Mouse (Mus musculus) embryonic facial prominence, embryonic 12.5 days (tissue): ENCODE results near the gene Icam2. TPM values are rescaled to one million over a fixed set of nuclear protein-coding genes. Genes with fewer than 3 reads are reported as not detected.

Source experiments
- ATAC-seq: fragments of 200-750 bp; cut with Nextera tagmentation; 2 replicates; pipeline ENCODE4 v1.8.0; 2017; ENCODE audit not compliant: insufficient number of reproducible peaks, insufficient read depth, low FRiP score, low TSS enrichment
- H3K27ac ChIP-seq: fragments of 300-500 bp; sonication (generic); 2 replicates; pipeline ENCODE4 v1.5.1; 2016; ENCODE audit warnings: mild to moderate bottlenecking
- H3K27me3 ChIP-seq: fragments of 300-500 bp; sonication (generic); 2 replicates; pipeline ENCODE4 v1.6.1; 2016; ENCODE audit warnings: mild to moderate bottlenecking, moderate library complexity
- H3K36me3 ChIP-seq: fragments of 300-500 bp; sonication (generic); 2 replicates; pipeline ENCODE4 v1.6.1; 2016; ENCODE audit warnings: mild to moderate bottlenecking
- H3K4me1 ChIP-seq: fragments of 300-500 bp; sonication (generic); 2 replicates; pipeline ENCODE4 v1.6.1; 2016
- H3K4me2 ChIP-seq: fragments of 300-500 bp; sonication (generic); replicated peaks from 2 replicates; pipeline ENCODE4 v1.6.1; 2016; ENCODE audit warnings: mild to moderate bottlenecking, moderate library complexity
- H3K4me3 ChIP-seq: fragments of 300-500 bp; sonication (generic); 2 replicates; pipeline ENCODE4 v1.5.1; 2016; ENCODE audit warnings: mild to moderate bottlenecking
- H3K9ac ChIP-seq: fragments of 300-500 bp; sonication (generic); 2 replicates; pipeline ENCODE4 v1.6.1; 2016; ENCODE audit warnings: mild to moderate bottlenecking, moderate library complexity
- H3K9me3 ChIP-seq: fragments of 300-500 bp; sonication (generic); 2 replicates; pipeline ENCODE4 v1.6.1; 2016; ENCODE audit warnings: mild to moderate bottlenecking, moderate library complexity
- WGBS: fragments of 180-500 bp; shearing (Covaris S2); methylation state at CpG from one replicate; pipeline ENCODE4 v1.1.7; 2016; 5-methylcytosine and 5-hydroxymethylcytosine counted together
- polyA plus RNA-seq: library from polyadenylated mRNA; unstranded; fragments of >200 nt; fragmentation: Nextera tagmentation; extraction: Ambion mirVana; gene quantifications from 2 replicates; pipeline ENCODE4 v1.2.1, GENCODE M21; 2016

The Icam2 gene
- polyA plus RNA-seq, 1 experiment from 2014 or later, result 23.9 TPM

DNA sequence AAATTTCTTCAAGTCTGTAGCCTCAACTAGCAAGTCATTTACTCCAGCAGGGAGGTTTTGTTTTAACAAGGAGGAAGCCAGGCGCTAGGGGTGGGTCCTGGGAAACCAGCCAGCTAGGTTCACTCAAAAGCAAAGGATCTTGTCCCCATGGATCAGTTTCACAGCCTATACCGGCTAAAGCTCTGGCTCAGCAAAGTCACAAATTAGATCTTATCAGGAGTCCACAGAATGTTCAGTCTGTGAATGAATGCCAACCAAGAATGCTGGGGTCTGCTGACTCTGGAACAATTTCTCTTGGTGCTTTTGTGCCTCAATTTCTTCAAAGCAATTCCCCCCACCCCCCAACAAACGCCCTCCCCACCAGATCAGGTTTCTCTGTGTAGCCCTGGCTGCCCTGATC lies 1.7 kb upstream of the Icam2 start:
- no peaks in the 10 kb centered on the region for H3K36me3 ChIP-seq
- 22% methylated on average over 3 of the region's 3 CpGs for WGBS

DNA sequence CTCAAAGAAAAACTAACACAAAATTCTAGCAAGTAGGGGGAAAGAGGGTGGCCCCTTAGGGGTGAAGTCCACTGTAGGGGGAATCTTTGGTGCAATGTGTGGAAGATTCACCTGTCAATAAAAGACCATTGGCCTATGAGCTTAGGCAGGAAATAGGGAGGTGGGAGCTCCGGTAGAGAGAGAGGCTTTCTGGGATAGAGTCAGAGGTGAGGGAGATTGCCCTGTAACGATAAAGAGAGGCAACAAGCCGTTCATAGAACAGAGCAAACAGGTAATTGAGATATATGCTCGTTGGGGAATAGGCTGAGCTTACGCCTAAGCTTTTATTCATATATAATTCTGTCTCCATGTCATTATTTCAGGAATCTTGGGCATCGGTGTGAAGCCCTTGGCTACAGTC lies 855 bp downstream of the Icam2 start:
- no peak overlapping the region for H3K4me3 ChIP-seq
- H3K36me3 ChIP-seq, result no peaks in the 10 kb centered on the region
- WGBS, result 80% methylated on average over 6 of the region's 6 CpGs
- ATAC-seq, result no peak
- H3K27ac ChIP-seq, result no peak overlapping the region
- H3K4me2 ChIP-seq, result no peak overlapping the region
- H3K9ac ChIP-seq, result no peak overlapping the region
- no peaks in the 10 kb centered on the region for H3K27me3 ChIP-seq
- no peaks in the 10 kb centered on the region for H3K9me3 ChIP-seq
- peaks cover 18% of the 10 kb centered on the region; the same call in 1 of the 2 replicates for H3K4me1 ChIP-seq

More for the DNA sequence above, 1.7 kb upstream of the Icam2 start:
- H3K4me2 ChIP-seq, result no peak overlapping the region
- ATAC-seq, result no peak
- H3K27ac ChIP-seq, result no peak overlapping the region; the same call in 1 of the 2 replicates
- peaks cover 7% of the 10 kb centered on the region; the same call in 1 of the 2 replicates for H3K4me1 ChIP-seq
- no peak overlapping the region for H3K4me3 ChIP-seq
- no peaks in the 10 kb centered on the region for H3K27me3 ChIP-seq
- no peak overlapping the region for H3K9ac ChIP-seq
- no peaks in the 10 kb centered on the region for H3K9me3 ChIP-seq

DNA sequence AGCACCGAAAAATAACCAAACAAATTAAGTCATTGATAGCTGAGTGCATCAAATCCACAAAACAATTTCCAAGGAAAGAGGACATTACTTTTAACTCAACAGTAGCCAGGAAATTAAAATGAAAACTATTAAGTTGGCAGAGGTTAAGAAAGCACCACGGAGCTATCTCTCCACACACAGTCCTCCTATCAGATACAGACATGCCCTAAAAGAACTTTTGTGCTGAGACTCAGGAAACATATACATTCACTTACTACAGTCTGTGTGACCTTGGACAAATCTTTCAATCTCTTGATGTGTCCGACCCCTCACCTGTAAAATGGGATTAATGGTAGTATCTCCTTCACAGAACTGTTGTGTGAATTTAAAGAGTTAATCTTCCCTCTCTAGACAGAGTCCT lies 1.5 kb downstream of the Icam2 start:
- WGBS, result 86% methylated on average over 3 of the region's 3 CpGs
- Histone ChIP-seq H3K36me3 (no peaks in the 10 kb centered on the region), H3K9me3 (no peaks in the 10 kb centered on the region), H3K27me3 (no peaks in the 10 kb centered on the region), H3K4me1 (peaks cover 19% of the 10 kb centered on the region; the same call in 1 of the 2 replicates), H3K9ac (no peak overlapping the region), H3K4me2 (no peak overlapping the region), H3K4me3 (no peak overlapping the region), H3K27ac (no peak overlapping the region)
- ATAC-seq, result no peak

DNA sequence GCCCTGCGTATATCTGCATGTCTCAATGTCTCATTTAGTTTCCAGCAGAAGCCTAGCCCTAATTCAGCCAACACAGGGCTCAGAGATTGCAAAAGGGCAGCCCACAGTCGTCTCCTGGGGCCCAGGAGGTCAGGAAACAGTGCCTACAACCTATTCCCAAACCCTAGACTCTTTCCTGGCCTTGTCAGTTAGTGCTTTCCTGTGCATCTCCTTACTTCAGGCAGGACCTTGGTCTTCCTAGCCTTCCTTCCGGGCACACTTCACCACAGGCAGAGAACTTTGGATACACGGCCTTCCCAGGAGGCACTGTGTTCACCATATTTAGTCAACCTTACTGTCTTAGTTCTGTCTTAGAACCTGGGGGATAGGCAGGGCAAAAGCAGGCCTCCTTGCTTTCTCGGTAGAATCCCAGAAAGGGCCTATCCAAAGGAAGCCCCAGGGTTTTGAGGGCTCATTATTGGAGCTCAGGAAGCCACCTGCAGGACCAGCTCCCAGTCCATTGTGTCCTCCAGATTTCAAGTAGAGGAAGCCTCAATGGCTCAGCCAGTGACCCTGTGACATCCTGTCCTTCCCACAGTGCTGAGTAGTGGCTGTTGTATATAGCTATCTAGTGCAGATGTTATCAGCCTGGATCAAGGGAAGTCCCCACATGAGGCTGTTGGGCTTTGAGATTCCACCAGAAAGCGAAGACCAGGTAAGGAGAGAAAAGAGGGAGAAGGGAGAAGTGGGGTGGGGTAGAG lies 4.7 kb downstream of the Icam2 start:
- H3K27me3 ChIP-seq, result no peaks in the 10 kb centered on the region

DNA sequence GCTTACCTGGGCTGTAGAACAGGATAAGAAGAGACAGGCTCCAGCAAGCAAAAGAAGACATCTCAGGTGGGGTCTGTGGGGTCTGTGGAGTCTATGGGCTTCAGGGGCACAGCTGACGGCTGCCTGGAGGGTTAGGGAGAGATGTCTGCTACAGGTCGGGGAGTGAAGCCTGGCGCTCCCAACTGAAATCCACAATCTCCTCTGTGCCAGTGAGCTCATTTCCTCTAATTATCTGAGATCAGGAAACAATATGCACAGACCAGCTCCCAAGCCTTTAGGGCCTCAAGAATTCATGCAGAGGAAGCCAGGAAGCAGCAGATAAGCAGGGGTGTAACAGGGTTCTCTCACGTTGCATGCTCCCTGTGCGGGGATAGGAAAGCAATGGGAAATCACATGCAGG lies 5.5 kb downstream of the Icam2 start:
- no peaks in the 10 kb centered on the region for H3K9me3 ChIP-seq
- H3K36me3 ChIP-seq, result no peaks in the 10 kb centered on the region
- 43% methylated on average over 5 of the region's 5 CpGs for WGBS
- no peak overlapping the region for H3K4me3 ChIP-seq
- H3K4me2 ChIP-seq, result no peak overlapping the region
- H3K9ac ChIP-seq, result no peak overlapping the region
- no peaks in the 10 kb centered on the region for H3K27me3 ChIP-seq
- ATAC-seq, result no peak
- H3K4me1 ChIP-seq, result peaks cover 12% of the 10 kb centered on the region; the same call in 1 of the 2 replicates
- H3K27ac ChIP-seq, result peak overlapping the region; percentile 60; the same call in 1 of the 2 replicates

More for the DNA sequence above, 4.7 kb downstream of the Icam2 start:
- Histone ChIP-seq H3K9ac (no peak overlapping the region), H3K9me3 (no peaks in the 10 kb centered on the region), H3K4me1 (peaks cover 12% of the 10 kb centered on the region; the same call in 1 of the 2 replicates), H3K27ac (peak overlapping the region; percentile 60; the same call in 1 of the 2 replicates), H3K4me2 (no peak overlapping the region), H3K36me3 (no peaks in the 10 kb centered on the region), H3K4me3 (no peak overlapping the region)
- 74% methylated on average over 6 of the region's 6 CpGs for WGBS
- ATAC-seq, result no peak

DNA sequence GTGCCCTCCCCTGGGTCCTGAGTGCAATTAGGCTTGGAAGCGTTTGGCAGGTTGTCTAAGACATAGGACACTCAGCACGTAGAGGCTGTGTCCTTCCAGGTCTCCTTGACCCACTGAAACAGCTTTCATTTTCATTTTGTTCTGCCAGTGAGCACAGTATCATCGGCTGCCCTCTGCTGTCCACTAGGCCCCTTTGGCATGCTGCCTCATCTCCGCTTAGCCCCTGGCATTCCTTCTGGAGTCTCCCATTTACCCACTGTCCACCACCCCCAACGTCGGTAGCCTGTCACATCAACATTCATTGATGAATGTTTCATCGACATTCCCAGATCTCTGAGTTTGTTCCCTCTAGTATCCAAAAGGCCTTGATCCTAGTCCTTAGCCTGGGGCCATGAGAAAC lies 6.0 kb downstream of the Icam2 start:
- Histone ChIP-seq H3K4me1 (peaks cover 12% of the 10 kb centered on the region; the same call in 1 of the 2 replicates), H3K36me3 (no peaks in the 10 kb centered on the region), H3K4me2 (no peak overlapping the region), H3K4me3 (0 out of 2 replicates have a peak overlapping the region, but pooled peaks have one; percentile 12), H3K27me3 (no peaks in the 10 kb centered on the region), H3K9ac (no peak overlapping the region), H3K27ac (peak overlapping the region; percentile 30), H3K9me3 (no peaks in the 10 kb centered on the region)
- WGBS, result 86% methylated on average over 7 of the region's 7 CpGs
- ATAC-seq, result no peak

DNA sequence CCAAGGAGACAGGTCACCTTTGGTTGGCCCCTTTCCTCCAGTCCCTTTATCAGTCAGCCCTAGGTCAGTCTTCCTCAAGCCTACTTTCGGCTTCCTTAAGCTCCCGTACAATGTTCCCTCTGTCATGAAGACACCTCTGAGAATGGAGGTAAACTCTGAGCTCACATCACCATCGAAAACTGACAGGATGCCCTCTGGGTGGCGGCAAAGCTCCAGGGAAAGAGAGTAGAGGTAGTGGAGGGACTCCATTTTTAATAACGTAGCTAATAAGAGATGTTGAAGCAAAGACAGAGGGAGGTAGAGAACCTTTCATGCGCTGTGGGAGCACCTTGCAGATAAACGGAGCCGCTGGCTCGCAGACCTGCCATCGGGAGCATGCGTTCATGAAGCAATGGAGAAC lies 6.9 kb downstream of the Icam2 start:
- Histone ChIP-seq H3K27me3 (no peaks in the 10 kb centered on the region), H3K4me3 (no peak overlapping the region), H3K4me1 (peaks cover 12% of the 10 kb centered on the region; the same call in 1 of the 2 replicates), H3K36me3 (no peaks in the 10 kb centered on the region), H3K27ac (no peak overlapping the region), H3K4me2 (no peak overlapping the region), H3K9me3 (no peaks in the 10 kb centered on the region), H3K9ac (no peak overlapping the region)
- no peak for ATAC-seq
- WGBS, result 80% methylated on average over 11 of the region's 11 CpGs

DNA sequence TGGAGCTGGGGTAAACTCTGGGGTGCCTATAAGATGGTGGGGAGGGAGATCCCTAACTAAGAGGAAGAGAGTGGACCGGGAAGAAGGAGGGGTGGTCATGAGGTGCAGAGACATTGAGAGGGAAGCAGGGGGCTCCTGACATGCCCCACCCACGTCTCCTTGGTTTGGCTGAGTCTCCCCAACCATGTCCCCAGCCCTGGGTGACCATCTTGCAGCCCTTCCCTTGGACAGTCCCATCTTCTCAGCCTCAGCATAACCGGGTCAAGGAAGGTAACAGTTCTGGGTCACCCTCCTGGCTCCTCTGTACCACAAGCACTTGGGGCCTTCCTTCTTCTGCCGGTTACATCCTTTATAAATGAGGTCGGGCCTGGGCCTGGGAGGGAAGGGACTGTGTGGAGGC lies 12.9 kb downstream of the Icam2 start:
- no peak overlapping the region for H3K4me2 ChIP-seq
- H3K4me1 ChIP-seq, result peaks cover 12% of the 10 kb centered on the region; the same call in 1 of the 2 replicates
- H3K9me3 ChIP-seq, result no peaks in the 10 kb centered on the region
- ATAC-seq, result no peak
- 72% methylated on average over 5 of the region's 5 CpGs for WGBS
- H3K9ac ChIP-seq, result no peak overlapping the region
- no peaks in the 10 kb centered on the region for H3K27me3 ChIP-seq
- no peak overlapping the region for H3K4me3 ChIP-seq
- H3K27ac ChIP-seq, result no peak overlapping the region
- no peaks in the 10 kb centered on the region for H3K36me3 ChIP-seq

DNA sequence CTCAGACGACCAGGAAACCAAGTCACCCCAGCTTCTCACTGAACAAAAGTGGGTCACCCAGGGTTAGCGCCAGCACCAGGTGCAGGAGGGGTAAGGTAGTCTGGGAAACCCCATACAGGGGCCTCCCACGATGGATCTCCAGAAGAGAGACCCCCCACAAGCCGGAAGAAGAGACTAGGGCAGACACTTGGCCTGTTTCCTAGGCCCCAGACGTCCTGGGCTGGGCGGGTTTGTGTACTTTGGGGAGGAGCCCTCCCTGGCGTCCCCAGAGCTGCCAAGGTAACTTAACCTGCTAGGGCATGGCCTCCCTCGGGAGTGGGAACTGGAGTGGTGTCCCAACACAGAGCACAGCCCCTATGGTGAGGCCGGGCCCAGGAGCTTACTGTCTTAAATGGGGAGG lies 13.3 kb downstream of the Icam2 start:
- Histone ChIP-seq H3K4me1 (peaks cover 12% of the 10 kb centered on the region; the same call in 1 of the 2 replicates), H3K9me3 (no peaks in the 10 kb centered on the region), H3K27me3 (no peaks in the 10 kb centered on the region), H3K36me3 (no peaks in the 10 kb centered on the region), H3K9ac (no peak overlapping the region), H3K27ac (0 out of 2 replicates have a peak overlapping the region, but pooled peaks have one; percentile 46), H3K4me2 (no peak overlapping the region), H3K4me3 (no peak overlapping the region)
- no peak for ATAC-seq
- 46% methylated on average over 9 of the region's 9 CpGs for WGBS

DNA sequence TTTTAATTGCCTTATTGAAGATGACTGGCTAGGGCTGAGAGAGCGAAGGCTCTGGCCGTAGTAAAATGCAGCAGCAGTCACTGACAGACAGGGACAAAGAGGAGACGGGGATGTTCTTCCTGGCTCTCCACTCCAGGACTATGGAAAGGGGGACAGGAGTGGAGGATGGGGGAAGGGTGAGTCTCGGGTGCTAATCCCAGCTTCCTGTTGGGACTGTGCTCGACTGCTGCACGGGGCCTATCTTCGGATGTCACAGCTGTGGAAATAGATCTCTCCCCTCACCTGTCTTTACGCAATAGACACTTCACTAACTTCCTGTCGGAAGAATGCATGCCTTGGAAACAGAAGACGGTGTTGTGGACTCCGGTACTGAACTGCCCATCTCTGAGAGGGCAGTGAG lies 13.9 kb downstream of the Icam2 start:
- 39% methylated on average over 11 of the region's 11 CpGs for WGBS

DNA sequence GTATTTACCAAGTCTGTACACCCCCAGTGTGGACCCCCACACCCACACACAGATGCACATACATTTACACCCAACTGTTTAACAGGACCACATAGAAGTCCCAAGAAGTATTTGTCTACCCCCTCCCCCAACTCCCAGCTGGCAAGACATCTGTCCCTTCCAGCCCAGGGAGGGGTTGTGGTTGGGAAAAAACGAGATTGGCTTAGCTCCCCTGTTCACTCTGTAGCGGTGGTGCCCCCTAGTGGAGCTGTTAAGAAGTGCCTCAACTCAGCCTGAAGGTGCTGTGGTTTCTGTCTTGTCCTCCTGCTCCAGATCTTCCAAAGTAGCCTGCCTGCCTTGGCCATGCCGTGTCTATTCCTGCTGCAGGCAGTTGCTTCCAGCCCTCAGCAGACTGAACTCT lies 21.6 kb downstream of the Icam2 start:
- no peak overlapping the region for H3K27ac ChIP-seq
- no peak overlapping the region for H3K4me2 ChIP-seq
- H3K36me3 ChIP-seq, result no peaks in the 10 kb centered on the region
- no peak overlapping the region for H3K9ac ChIP-seq
- H3K27me3 ChIP-seq, result no peaks in the 10 kb centered on the region
- ATAC-seq, result no peak
- H3K4me1 ChIP-seq, result 0 out of 2 replicates have a peak, but pooled peaks cover 5% of the 10 kb centered on the region
- 10% methylated on average over 3 of the region's 3 CpGs for WGBS
- H3K9me3 ChIP-seq, result no peaks in the 10 kb centered on the region
- no peak overlapping the region for H3K4me3 ChIP-seq

More for the DNA sequence above, 13.9 kb downstream of the Icam2 start:
- Histone ChIP-seq H3K27me3 (no peaks in the 10 kb centered on the region), H3K9me3 (no peaks in the 10 kb centered on the region), H3K9ac (no peak overlapping the region), H3K4me1 (peaks cover 12% of the 10 kb centered on the region; the same call in 1 of the 2 replicates), H3K27ac (0 out of 2 replicates have a peak overlapping the region, but pooled peaks have one; percentile 46), H3K4me3 (no peak overlapping the region), H3K4me2 (no peak overlapping the region), H3K36me3 (no peaks in the 10 kb centered on the region)
- ATAC-seq, result no peak

DNA sequence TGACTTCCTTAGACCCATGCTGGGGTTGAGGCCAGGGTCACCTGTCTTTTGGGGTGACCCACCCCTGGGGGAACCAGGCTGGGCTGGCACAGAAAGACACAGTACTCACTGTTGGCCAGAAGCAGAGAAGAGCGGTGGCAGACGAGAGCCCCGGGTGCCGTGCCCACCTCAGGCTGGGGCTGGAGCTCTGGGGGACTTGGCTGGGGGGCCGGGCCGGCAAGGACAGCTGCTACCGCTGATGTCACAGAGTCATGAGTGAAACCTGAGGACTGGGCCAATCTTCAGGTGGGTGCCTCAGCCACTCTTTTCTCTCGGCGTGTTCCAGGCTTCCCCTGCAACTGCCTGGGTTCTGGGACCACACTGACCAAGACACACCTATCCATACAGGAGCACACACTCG lies 22.5 kb downstream of the Icam2 start, which contains the start of gene Prr29:
Gene Prr29 (plus strand): TSS at position 107 of the 400 bp plus-strand sequence.
- 54% methylated on average over 10 of the region's 10 CpGs for WGBS
- no peak within 1 kb of the TSS; the same call in 1 of the 2 replicates for H3K9ac ChIP-seq
- H3K9me3 ChIP-seq, result no peaks in the 10 kb centered on the region
- no peak within 1 kb of the TSS for H3K4me2 ChIP-seq
- H3K4me3 ChIP-seq, result no peak within 1 kb of the TSS
- no peaks in the 10 kb centered on the region for H3K36me3 ChIP-seq
- H3K27ac ChIP-seq, result no peak within 1 kb of the TSS
- no peak; the same call in 1 of the 2 replicates for ATAC-seq
- 0 out of 2 replicates have a peak, but pooled peaks cover 5% of the 10 kb centered on the region for H3K4me1 ChIP-seq
- H3K27me3 ChIP-seq, result no peaks in the 10 kb centered on the region
